Mouse (Mus musculus) heart, postnatal 36 days (tissue): ENCODE results near the gene Celf2. TPM values are rescaled to one million over a fixed set of nuclear protein-coding genes. Genes with fewer than 3 reads are reported as not detected.

Experiments used
- DNase-seq, 2 experiments: peaks; one replicate each; pipeline ENCODE4 v3.0.0; 2021 to 2022
- intact Hi-C: fragments of 180-260 bp; cut with DNase I; formaldehyde crosslinking; loops from one replicate; pipeline ENCODE4 v1.15.1; 2025
- total RNA-seq, 2 experiments: library from RNA; stranded (reverse); gene quantifications; 2 replicates each; pipeline ENCODE4 v1.2.3; 2021

The Celf2 gene
- total RNA-seq, 2 experiments from 2014 or later: 68.4 to 73.2 TPM

DNA sequence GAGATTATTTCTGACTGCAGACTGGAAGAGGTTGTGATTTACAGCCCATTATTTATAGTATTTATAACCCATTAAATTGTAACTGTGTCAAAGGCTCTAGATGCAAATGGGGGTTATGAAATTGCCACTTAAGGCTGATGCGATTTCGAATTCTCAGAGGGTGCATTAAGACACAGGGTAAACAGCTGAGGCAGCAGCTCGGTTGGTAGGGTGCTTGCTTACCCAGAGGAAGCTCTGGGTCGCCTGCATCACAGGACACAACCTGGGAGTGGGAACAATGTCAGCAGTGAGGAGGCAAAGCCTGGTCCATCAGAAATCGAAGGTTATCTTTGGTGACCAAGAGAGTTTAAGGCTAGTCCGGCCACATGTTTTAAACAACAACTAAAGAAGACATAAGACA is 286.5 kb downstream of the Celf2 start:
- intact Hi-C loops: no loop called here
- DNase-seq: no peak

DNA sequence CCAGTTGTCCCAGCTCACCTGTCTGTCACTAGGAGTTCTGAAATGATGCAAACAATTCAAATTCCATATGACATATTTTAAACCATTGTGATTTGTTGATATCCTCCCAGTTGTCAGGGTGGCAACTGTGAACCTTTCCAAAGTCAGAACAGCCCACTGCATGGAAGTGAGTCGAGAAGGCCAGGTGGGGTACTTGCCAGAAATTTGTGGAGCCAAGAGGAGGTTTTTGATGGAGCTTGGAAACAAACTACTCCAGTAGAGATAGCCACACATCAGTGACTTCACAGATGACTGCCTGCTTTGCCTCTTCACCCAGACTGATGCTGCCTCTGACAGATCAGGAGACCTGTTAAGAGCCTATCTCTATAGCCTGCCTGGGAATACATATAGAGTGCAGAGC is 287.5 kb downstream of the Celf2 start:
- intact Hi-C loops: no loop called here
- no peak for DNase-seq

DNA sequence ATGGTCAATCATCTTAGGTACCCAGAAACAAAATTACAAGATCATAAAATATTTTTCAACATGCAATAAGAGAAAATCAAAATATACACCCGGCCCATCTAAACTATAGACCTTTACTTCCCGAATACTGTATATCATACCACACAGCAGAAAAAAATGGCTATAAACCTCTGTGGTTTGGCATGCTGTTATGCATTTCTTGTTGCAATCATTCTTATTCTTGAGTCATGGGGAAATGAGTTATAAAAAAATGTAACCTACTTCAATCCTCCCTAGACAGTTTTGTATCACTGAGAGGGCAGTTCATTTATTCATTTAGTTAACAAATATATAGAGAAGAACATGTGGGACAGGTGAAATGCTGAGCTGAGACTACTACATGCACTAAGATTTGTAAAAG is 291.3 kb downstream of the Celf2 start:
- intact Hi-C loops: no loop called here
- DNase-seq: no peak

DNA sequence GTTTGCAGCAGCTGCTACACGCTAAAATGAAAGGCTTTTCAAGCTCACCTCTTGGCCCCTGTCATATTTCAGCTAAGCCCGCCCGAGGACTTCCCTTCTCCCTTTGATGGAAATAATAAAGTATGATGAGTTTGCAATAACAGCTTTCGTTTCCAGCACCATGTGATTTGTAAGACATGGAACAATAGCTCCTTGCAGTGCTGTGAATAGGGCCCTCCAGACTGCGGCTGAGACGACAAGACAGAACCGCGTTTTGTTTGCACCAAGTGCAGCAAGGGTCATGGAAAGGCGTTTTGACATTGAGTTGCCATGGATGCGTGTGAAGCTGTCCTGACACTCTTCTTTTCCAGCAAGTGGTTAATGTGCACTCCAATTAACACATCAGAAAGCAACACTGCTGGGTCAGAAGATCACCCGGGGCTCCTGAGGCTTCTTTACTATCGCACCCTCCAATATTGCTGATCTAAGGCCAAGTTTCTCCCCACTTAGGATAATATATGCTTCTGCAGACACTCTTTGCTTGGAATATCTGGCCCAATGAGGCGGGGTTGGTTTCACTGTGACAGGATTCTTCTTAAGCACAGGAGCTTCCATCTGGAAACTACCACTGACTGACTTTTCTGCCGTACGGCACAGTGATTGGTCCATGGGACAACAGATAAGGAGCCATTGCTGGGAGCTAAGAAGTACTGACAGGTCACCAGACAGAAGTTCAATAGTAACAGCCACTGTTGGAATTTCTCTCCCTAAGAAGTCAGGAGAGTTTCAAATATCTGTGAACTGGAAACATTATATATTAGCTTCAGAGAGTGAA is 301.5 kb downstream of the Celf2 start:
- intact Hi-C loops: no loop called here
- DNase-seq: no peak

DNA sequence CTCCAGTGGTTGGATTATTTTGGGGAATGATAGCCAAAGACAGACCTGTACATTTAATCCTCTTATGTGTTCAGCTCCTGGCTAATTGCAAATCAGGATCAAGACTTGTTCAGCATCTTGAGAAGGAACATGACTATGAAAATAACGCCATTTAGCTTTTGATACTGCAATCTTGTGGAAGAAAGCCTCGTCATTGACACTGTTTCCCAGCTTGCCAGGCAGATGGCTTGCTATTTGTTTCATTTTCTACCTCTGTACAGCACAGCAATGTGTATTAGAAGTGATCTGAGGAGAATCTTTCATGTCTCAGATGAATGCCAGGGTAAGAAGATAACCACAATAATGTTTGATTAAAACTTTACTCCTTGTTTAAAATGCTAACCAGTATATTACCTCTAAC is 315.9 kb downstream of the Celf2 start:
- DNase-seq: no peak
- intact Hi-C loops: no loop called here

DNA sequence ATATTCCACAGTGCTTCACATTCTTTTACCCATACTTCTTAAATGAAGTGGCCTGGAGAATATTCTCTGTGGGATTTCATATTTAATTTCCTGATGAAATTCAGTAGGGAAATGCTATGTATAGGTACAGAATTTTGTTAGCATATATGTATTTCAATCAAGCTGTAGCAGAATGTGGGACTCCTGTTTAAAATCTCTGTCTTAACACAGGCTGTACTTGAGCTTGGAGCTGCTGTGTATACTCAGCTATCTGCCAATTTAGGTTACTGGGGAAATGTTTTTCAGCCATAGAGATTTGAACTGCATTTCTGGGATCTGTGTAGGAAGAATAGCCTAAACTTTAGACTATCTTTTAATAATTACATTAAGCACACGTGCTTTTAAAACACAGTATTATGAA is 330.2 kb downstream of the Celf2 start:
- intact Hi-C loops: no loop called here
- no peak for DNase-seq

DNA sequence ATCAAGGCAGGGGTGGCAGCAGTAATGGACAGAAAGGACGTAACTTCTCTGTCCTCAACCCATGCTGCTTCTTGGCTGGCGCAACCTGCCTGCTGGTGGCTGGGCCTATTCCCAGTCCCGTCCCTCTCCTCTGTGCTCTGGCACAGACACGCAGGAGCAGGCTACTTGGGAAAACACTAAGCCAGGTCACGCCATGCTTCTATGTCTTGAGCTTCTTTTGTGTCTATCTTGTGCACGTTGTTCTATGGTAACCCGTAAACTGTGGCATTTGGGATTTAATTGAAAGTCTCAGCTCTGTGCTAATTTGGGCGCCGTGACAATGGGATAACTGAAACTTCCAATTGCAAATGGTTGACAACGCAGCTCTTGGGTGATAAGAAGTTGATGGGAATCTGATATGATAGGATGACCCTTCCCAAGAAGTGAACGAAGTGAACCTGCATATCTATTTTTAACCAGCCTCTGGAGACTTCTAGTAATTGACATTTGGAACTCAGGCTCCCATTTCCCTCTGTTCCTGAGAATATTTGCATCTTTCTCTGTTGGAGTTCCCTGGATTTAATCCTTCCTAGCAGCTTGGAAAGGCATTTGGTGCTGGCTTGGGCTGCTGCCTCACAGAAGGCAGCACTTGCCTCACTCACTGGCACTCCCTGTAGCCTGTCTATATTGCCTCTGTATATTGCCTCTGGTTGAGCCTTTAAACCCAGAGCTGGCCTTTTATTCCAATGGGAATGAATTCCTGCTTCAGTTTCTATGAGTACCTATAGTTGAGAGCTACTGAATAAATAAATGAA is 335.9 kb downstream of the Celf2 start:
- intact Hi-C loops: no loop called here
- peak in 1 of 2 experiments; percentile 2 for DNase-seq

DNA sequence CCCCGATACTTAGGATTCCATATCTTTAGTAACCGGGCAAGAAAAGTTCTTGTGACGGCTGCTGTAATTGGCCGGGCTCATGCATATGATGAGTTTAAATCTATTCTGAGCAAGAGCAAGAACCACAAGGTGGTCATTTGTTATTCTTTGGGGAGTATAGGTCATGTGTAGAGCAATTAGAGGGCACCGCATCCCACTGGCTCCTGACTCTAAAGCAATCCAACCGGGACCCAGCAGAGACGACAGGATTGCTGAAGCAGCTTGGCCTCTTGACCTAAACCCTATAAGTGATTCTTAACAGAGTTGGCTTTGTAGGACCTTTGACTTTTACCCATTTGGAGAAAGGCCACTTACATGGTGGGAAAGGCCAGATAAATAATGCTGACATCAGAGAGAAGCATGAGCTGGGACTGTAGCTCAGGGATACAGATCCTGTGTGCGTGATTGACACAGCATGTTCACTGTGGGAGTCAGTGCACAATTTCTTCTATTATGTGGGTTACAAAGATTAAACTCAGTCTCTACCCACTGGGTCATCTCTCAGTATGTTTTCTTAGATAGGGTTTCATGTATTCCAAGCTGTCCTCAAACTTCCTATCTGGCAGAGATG is 338.2 kb downstream of the Celf2 start:
- intact Hi-C loops: no loop called here
- DNase-seq: no peak

DNA sequence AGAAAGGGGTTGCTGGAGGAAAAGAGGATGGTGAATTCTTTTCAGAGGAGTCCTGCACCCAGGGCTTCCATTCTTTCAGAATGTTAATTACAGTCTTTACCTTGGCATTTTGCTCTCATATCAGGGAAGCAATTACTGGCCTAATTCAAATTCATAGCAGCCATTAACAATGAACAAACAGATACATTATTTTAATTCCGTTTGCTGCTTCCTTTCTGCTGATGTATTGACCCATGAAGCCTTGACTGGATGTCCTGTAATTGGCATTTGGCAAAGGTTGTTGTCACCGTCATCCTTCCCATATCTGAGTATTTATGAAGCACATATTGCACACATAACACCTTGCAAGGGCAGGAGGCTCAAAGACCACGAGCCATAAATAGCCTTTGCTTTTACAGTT is 343.6 kb downstream of the Celf2 start:
- no peak for DNase-seq
- intact Hi-C loops: no loop called here

DNA sequence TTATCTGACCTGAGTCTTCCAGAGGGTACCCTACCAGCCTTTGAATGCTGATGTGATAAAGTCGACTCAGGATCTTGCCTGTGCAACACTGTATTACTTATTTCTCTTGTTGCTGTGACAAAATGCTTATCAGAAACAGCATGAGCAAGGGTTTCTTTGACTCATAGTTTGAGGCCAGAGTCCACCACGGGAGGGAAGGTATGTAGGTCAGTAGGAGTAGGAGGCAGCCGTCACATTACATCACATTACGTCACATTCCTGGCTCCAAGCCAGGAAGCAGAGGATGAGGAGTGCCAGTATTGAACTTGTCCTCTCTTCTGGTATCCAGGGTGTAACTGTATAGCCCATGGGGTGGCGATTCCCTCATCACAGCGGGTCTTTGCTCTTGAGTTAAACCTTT is 349.3 kb downstream of the Celf2 start:
- intact Hi-C loops: no loop called here
- no peak for DNase-seq

DNA sequence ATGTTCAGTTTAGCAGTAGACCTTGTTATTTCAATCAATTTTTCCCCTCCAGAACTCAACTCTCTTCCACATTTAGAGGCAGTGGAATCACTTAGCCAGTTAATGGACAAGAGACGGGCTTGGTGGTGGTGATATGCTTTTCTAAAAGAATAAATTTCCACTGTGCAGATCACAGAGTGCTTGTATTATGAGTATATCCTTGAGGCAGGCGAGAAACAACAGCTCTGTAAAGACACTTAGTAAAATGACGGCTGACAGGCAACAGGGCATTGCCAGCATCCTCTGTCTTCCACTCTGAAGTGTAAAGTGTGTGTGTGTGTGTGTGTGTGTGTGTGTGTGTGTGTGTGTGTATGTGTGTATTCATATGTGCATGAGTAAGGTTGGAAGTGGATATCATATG is 362.1 kb downstream of the Celf2 start:
- intact Hi-C loops: no loop called here
- DNase-seq: no peak

DNA sequence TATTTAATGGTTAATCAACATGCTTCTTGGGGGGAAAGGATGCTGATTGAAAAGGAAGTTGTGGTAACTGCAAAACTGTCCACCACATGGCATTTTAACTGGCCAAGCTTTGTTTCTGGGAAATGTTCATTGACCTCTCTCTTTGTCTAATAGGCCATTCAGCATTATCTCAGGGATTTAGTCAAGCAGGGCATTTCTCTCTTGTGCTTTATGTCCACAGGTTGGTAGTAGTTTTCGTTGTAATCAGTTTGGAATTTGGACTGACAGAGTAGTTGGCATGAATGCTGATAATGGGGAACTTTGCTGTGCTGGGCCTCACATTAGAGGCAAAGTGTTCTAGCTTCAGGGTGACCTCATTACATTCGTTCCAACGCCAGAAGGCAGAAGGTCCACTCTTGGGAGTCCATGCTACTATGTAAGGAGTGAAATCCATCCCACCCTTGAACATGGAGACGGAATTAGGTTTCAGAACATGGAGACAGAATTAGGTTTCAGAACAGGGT is 363.8 kb downstream of the Celf2 start:
- intact Hi-C loops: no loop called here
- DNase-seq: no peak

DNA sequence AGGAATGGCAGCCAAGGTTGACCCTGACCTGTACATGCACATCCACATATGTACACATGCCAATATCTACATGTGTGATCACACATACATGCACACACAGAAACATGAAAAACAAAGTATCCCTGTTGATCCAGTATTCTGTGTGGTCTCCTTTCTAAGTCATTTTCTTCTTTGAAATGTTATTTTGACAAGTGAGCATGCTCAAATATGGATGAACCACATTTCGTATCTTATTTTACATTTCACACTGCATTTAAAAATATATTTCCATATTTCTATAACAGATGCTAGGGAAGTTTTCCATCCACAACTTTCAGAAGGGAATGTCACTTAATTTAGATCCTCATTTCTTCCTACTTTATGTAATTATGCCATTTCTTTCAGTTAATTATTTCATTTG is 364.5 kb downstream of the Celf2 start:
- no peak for DNase-seq
- intact Hi-C loops: no loop called here

DNA sequence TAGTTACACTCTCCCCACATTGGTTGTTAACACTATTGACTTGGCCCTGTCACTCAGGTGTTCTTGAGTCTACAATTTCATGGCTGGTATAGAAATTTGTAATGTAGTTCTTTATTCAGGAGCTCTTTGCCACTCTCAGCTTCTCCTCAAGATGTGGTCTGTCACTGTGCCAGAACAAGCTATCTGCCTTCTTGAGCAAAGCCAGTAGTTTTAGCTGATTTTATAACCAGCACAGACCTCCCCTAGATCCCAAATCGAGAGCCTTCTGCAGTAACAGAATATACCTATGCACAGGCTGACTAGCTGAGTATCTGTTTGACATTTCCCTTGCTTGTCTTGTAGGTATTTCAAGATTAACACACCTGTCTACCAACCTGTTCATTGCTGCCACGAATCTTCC is 386.0 kb downstream of the Celf2 start:
- DNase-seq: no peak

DNA sequence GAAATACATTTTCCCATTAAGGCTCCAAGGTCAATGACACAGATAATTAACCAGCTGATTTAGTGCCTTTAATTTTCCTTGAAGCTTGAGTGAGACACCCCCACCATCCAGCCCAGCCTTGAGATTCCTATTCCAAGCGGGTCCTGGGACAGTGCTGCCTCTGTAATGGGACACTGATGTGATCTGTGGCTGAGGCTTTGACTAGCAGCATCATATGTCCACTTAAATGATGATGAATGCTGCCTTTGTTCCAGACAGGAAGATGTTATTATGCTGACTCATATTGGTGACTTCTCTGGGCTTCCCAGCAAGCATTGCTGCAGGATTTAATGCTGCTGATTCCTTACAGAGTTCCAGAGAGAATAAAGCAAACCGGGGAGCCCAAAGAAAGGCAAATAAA is 393.6 kb downstream of the Celf2 start:
- DNase-seq: no peak
- intact Hi-C loops: no loop called here

More for the DNA sequence above, 386.0 kb downstream of the Celf2 start:
- intact Hi-C loops: no loop called here

DNA sequence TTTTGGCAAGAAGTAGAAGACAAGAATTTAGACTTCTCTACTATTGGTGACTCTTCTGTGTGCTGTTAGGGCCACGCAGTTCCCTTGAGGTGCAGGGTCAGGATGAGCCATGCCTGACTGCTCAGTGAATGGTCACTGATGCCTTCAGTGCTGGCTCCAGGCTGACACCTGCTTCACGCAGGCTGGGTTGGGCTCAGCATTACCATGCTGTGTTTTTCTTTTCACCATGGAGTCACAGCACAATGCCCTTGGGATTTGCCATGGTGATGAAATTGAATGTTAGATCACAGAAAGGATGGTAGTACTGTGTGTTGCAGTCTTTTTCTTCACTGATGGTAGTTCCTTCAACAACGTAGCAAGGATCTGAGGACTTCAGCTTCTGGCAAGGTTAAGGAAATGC is 394.2 kb downstream of the Celf2 start:
- no peak for DNase-seq
- intact Hi-C loops: no loop called here

DNA sequence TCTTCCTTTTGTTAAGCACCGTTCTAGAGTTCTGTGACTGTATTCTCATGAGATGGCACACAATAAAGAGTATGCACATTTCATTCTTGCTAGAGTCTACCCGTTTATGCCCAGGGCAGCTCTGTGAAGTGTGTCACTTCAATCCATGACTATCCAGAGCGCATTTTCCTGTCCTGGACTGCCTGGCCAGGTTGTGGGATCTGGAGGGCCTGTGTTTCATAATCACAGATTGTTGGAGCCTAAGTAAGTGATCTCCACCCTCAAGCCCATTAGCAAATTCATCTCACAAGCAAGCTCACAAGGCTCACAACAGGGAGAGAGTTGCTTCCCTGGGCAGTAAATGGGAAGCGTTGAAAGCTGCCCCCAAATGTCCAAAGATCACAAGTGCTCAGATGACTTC is 395.6 kb downstream of the Celf2 start:
- intact Hi-C loops: no loop called here

DNA sequence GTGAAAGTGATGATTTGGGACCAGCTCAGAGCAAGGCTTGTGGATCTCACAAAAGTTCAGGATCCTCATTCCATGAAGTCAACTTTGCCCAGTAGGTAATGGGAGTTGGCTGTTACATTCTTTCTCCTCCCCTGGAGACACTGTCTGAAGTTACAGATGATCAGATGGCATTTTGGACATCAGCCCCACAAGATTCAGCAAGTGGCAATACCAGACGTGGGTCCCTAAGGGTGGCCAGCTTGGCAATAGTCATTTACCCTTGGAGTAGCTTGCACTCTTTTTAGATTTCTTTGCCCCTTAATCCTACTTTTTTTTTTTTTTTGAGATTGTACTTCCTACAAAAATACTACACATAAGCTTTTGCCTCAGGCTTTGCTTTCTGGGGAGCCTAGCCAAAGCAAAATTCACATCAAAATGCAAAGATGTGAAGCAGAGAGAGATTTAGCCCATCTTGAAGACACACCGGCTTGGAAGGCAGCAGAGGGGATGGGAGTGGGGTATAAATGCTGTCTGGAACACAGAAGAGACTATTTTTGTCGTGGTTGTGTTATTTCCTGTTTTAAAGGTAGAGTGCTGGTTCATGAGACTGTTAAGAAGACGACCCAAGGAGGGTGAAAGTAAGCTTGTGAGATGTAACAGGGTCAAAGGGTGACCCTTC is 397.1 kb downstream of the Celf2 start:
- intact Hi-C loops: no loop called here
- no peak for DNase-seq

More for the DNA sequence above, 395.6 kb downstream of the Celf2 start:
- no peak for DNase-seq

DNA sequence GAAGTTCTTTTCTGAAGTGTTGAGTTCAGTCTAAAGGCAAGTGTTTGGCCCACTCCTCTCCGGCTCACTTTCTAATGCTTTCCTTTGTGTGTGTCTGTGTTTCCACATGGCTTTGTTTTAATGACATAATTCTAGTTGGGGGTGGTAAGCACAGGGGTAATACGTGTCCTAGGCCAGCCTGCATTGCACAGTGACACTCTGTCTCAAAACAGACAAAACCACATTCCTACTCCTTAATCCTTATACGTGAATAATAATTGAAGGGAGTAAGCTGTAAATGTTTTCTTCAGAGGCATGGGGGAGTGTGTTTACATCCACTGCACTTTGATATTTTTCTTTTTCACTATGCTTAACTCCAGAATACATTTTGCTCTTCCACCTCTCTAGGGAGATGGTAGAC is 415.9 kb downstream of the Celf2 start:
- DNase-seq: no peak
- intact Hi-C loops: no loop called here

DNA sequence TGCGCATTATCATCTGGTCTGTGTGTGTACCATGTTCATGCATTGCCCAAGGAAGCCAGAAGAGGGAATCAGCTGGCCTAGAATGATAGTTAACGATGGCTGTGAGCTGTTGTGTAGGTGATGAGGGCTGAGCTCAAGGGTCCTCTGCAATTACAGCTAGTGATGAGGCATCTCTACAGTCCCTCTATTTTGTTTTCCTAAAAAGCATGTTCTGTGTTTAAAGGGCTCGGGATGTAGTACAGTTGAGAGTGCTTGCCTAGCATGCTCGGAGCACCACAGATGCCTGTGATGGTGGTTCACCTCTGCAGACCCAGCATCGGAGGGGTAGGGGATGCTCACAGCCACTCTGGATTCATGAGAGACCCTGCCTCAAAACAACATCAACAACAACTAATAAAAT is 416.7 kb downstream of the Celf2 start:
- intact Hi-C loops: no loop called here
- DNase-seq: no peak

DNA sequence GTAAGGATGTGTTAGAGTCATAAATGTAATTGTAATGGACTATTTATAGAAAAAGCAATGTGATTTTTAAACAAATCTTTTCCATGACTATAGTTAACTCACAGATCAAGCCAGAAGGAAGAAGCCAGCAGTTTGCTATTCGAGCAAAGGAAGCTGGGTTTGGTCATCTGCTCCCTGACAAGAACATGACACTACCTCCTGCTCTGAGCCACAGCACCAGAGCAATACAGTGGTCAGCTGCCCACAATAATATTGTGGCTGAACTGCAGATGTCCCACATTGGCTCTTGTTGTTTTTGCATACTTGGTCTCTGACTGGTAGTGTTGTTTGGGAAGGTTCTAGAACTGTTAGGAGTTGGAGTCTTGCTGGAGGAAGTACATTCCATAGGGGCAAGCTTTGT is 418.9 kb downstream of the Celf2 start:
- DNase-seq: no peak
- intact Hi-C loops: no loop called here
